Mouse (Mus musculus): ENCODE data around the gene Ptdss2.

The Ptdss2 gene

GRCm38 (mm10) chr7:141173323-141173850, 51.2 kb downstream of the Ptdss2 start:
- no peak for DNase-seq (ENCODE audit: extremely low read depth, low read depth)

- DNase-seq (ENCODE audit: extremely low read depth, low read depth): no peak
These were observed 52.9 kb downstream of the Ptdss2 start for GRCm38 (mm10) chr7:141175068-141175467.

- peak; percentile 68 for DNase-seq (ENCODE audit: extremely low read depth, low read depth)
These were observed 54.0 kb downstream of the Ptdss2 start for GRCm38 (mm10) chr7:141176173-141176572.

GRCm38 (mm10) chr7:141188194-141188593, 66.0 kb downstream of the Ptdss2 start:
- no peak for DNase-seq (ENCODE audit: extremely low read depth, low read depth)

GRCm38 (mm10) chr7:141188733-141189132, 66.6 kb downstream of the Ptdss2 start:
- DNase-seq (ENCODE audit: extremely low read depth, low read depth): no peak

GRCm38 (mm10) chr7:141190220-141190619, 68.0 kb downstream of the Ptdss2 start:
- no peak for DNase-seq (ENCODE audit: extremely low read depth, low read depth)

- DNase-seq (ENCODE audit: extremely low read depth, low read depth): no peak
These were observed 68.9 kb downstream of the Ptdss2 start for GRCm38 (mm10) chr7:141191036-141191435.

GRCm38 (mm10) chr7:141191796-141192685, 69.9 kb downstream of the Ptdss2 start:
- no peak for DNase-seq (ENCODE audit: extremely low read depth, low read depth)

GRCm38 (mm10) chr7:141192776-141193347, 70.7 kb downstream of the Ptdss2 start:
- no peak for DNase-seq (ENCODE audit: extremely low read depth, low read depth)

GRCm38 (mm10) chr7:141193348-141193856, 71.2 kb downstream of the Ptdss2 start:
- no peak for DNase-seq (ENCODE audit: extremely low read depth, low read depth)

- peak; percentile 90 for DNase-seq (ENCODE audit: extremely low read depth, low read depth)
These were observed 71.8 kb downstream of the Ptdss2 start, which contains the start of the genes Hras and Lrrc56 for GRCm38 (mm10) chr7:141193948-141194347. Gene Hras (minus strand): TSS chr7:141194005. Gene Lrrc56 (plus strand): TSS chr7:141194157.

- peak; percentile 26 for DNase-seq (ENCODE audit: extremely low read depth, low read depth)
These were observed 72.2 kb downstream of the Ptdss2 start for GRCm38 (mm10) chr7:141194409-141194808.

GRCm38 (mm10) chr7:141194830-141195229, 72.6 kb downstream of the Ptdss2 start:
- DNase-seq (ENCODE audit: extremely low read depth, low read depth): peak; percentile 74

- no peak for DNase-seq (ENCODE audit: extremely low read depth, low read depth)
These were observed 73.6 kb downstream of the Ptdss2 start for GRCm38 (mm10) chr7:141195754-141196153.

- DNase-seq (ENCODE audit: extremely low read depth, low read depth): peak; percentile 25
These were observed 74.6 kb downstream of the Ptdss2 start for GRCm38 (mm10) chr7:141196619-141197282.

- no peak for DNase-seq (ENCODE audit: extremely low read depth, low read depth)
These were observed 75.9 kb downstream of the Ptdss2 start for GRCm38 (mm10) chr7:141198121-141198520.

GRCm38 (mm10) chr7:141204546-141204945, 82.4 kb downstream of the Ptdss2 start:
- no peak for DNase-seq (ENCODE audit: extremely low read depth, low read depth)

- DNase-seq (ENCODE audit: extremely low read depth, low read depth): no peak
These were observed 83.3 kb downstream of the Ptdss2 start for GRCm38 (mm10) chr7:141205504-141205903.

GRCm38 (mm10) chr7:141206182-141206937, 84.2 kb downstream of the Ptdss2 start:
- no peak for DNase-seq (ENCODE audit: extremely low read depth, low read depth)

Data from MEL-GATA-1-ER (cell line).